Mouse (Mus musculus) MEL (cell line): ENCODE measurements around the gene Helz.

Experiments
- CHD2 ChIP-seq: IDR thresholded peaks from 2 replicates; pipeline ENCODE4 v1.6.1; 2011; ENCODE audit warnings: low read length, improper control_type of control experiment
- CTCF ChIP-seq, 3 experiments: IDR thresholded peaks in 2 of 3; conservative IDR thresholded peaks in 1 of 3; 2 replicates each; pipeline ENCODE4 v1.5.1; 2011 to 2012; ENCODE audit warnings: low read length in 3 of 3, low read depth in 2 of 3, mild to moderate bottlenecking in 2 of 3, improper control_type of control experiment in 1 of 3, inconsistent platforms in 1 of 3, mixed read lengths in 1 of 3, moderate library complexity in 1 of 3; ENCODE audit not compliant: control insufficient read depth in 1 of 3, insufficient read depth in 1 of 3, poor library complexity in 1 of 3, severe bottlenecking in 1 of 3
- NELFE ChIP-seq: IDR thresholded peaks from 2 replicates; pipeline ENCODE4 v1.6.1; 2011; ENCODE audit warnings: low read depth, low read length, improper control_type of control experiment
- POLR2A ChIP-seq, 2 experiments: IDR thresholded peaks; 2 replicates each; pipeline ENCODE4 v1.6.1; 2011 to 2012; ENCODE audit warnings: low read length in 2 of 2, mild to moderate bottlenecking in 2 of 2, control low read depth in 1 of 2, improper control_type of control experiment in 1 of 2, low read depth in 1 of 2, moderate library complexity in 1 of 2; ENCODE audit not compliant: control insufficient read depth in 1 of 2, insufficient read depth in 1 of 2, poor library complexity in 1 of 2
- USF1 ChIP-seq: IDR thresholded peaks from 2 replicates; pipeline ENCODE4 v1.6.1; 2014; ENCODE audit warnings: low read depth, mild to moderate bottlenecking, inconsistent platforms, low read length, improper control_type of control experiment, moderate library complexity

DNA sequence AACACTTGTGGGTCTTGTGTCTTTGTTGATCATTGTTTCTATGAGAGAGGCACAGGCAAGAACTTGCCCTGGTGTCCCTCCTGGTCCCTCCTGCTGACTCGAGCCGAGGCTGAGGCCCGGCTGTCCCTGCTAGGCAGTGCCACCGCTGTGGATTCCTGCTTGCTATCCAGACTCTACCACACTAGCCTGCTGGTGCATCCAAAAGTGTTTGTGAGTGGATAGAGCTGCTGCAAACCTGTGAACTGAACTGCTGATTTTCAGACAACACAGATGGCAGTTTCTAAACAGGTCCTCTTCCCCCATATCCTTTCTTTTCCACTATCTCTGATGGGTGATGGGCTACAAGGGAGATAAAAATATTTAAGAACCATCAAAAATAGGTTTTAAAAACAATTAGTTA, 107.8 kb downstream of the Helz start:
- TF ChIP-seq CHD2 (no peak), POLR2A (IDR thresholded peaks at IDR 0.05; ENCODE audit: control insufficient read depth in 1 of 2, insufficient read depth in 1 of 2, low read depth in 1 of 2, low read length in 2 of 2, poor library complexity in 1 of 2) (no peak), USF1 (no peak), NELFE (no peak), CTCF (IDR thresholded peaks at IDR 0.05 in 2 of 3, conservative IDR thresholded peaks at IDR 0.05 in 1 of 3; ENCODE audit: control insufficient read depth in 1 of 3, insufficient read depth in 1 of 3, low read depth in 2 of 3, low read length in 3 of 3, poor library complexity in 1 of 3, severe bottlenecking in 1 of 3) (no peak)
